Mouse (Mus musculus) heart, embryonic 16.5 days (tissue): ENCODE measurements around the gene Pdhb. TPM values are rescaled to one million over a fixed set of nuclear protein-coding genes. Genes with fewer than 3 reads are reported as not detected.
A peak's percentile ranks its signal among the peaks of the same experiment; 100 is the strongest.
"Not testable (repeated sequence)": the region's sequence is repeated elsewhere in the genome, so short reads cannot be mapped to it uniquely, and the experiment has no call there.

ENCODE experiments used
- ATAC-seq: fragments of 200-750 bp; cut with Nextera tagmentation; replicated peaks from 2 replicates; pipeline ENCODE4 v1.8.0; 2017; ENCODE audit warnings: moderate number of reproducible peaks; ENCODE audit not compliant: insufficient read depth, low FRiP score; ENCODE audit errors: extremely low read depth
- H3K27ac ChIP-seq: fragments of 300-500 bp; sonication (generic); 2 replicates; pipeline ENCODE4 v1.5.1; 2014; ENCODE audit warnings: mild to moderate bottlenecking, low read length, control low read depth, moderate library complexity
- H3K27me3 ChIP-seq: fragments of 300-500 bp; sonication (generic); 2 replicates; pipeline ENCODE4 v1.6.1; 2014; ENCODE audit warnings: low read length, mixed read lengths; ENCODE audit not compliant: control insufficient read depth, insufficient read depth
- H3K36me3 ChIP-seq: fragments of 300-500 bp; sonication (generic); 2 replicates; pipeline ENCODE4 v1.6.1; 2014; ENCODE audit not compliant: control insufficient read depth, insufficient read depth
- H3K4me1 ChIP-seq: fragments of 300-500 bp; sonication (generic); 2 replicates; pipeline ENCODE4 v1.6.1; 2014; ENCODE audit warnings: low read length, mixed read lengths; ENCODE audit not compliant: control insufficient read depth, insufficient read depth
- H3K4me2 ChIP-seq: fragments of 300-500 bp; sonication (generic); 2 replicates; pipeline ENCODE4 v1.6.1; 2014; ENCODE audit warnings: low read depth, mild to moderate bottlenecking, control low read depth, low read length
- H3K4me3 ChIP-seq: fragments of 300-500 bp; sonication (generic); 2 replicates; pipeline ENCODE4 v1.5.1; 2014; ENCODE audit warnings: mild to moderate bottlenecking, control low read depth, low read length
- H3K9ac ChIP-seq: fragments of 300-500 bp; sonication (generic); 2 replicates; pipeline ENCODE4 v1.6.1; 2014; ENCODE audit warnings: low read length, control low read depth
- H3K9me3 ChIP-seq: fragments of 300-500 bp; sonication (generic); replicated peaks from 2 replicates; pipeline ENCODE4 v1.6.1; 2016; ENCODE audit warnings: low read length; ENCODE audit not compliant: control insufficient read depth
- WGBS: fragments of 180-500 bp; shearing (Covaris S2); extraction: QIAGEN DNeasy Blood & Tissue Kit; methylation state at CpG from one replicate; pipeline ENCODE4 v1.1.7; 2014; 5-methylcytosine and 5-hydroxymethylcytosine counted together
- polyA plus RNA-seq: library from polyadenylated mRNA; unstranded; fragments of >200 nt; fragmentation: Nextera tagmentation; extraction: Ambion mirVana; gene quantifications from 2 replicates; pipeline ENCODE4 v1.2.1, GENCODE M21; 2015

The Pdhb gene
- polyA plus RNA-seq, 1 experiment from 2014 or later = 733 TPM

DNA sequence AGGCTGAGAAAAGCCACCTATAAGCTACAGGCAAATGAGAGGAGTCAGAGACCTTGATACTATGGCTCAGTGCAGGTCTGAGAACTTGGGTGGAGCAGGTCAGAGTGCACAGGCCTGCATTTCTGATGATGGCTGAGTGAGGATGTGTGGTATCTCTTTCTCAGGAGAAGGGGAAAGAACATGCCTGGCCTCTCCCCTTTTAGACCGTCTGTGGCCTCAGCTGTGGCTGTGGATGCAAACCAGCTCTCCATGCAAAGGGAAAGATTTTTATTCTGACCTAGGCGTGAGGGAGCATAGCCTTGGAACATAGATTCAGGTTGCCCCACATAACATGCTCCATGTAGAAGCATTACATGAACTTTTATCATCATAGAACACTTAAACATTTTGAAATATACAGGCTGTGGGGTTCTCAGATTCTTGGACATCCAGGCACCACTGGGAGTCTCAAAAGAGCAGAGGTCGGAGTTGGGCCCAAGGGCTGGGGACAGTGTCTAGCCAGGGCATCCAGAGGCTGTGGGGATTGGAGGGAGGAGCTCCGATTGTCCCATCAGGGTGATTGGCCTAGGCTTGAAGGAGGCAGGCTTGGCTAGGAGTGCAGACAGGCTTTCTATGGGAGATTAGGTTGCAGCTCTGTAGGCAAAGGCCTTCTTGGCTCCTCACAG is 7.7 kb upstream of the Pdhb start:
- 63% methylated on average over 4 of the region's 4 CpGs for WGBS
- no peaks in the 10 kb centered on the region for H3K27me3 ChIP-seq
- ATAC-seq = no peak
- H3K27ac ChIP-seq = no peak overlapping the region
- H3K36me3 ChIP-seq = no peaks in the 10 kb centered on the region
- H3K4me1 ChIP-seq = no peaks in the 10 kb centered on the region
- H3K4me3 ChIP-seq = no peak overlapping the region
- H3K4me2 ChIP-seq = no peak overlapping the region
- H3K9ac ChIP-seq = no peak overlapping the region
- H3K9me3 ChIP-seq = 0 out of 2 replicates have a peak, but pooled peaks cover 4% of the 10 kb centered on the region

DNA sequence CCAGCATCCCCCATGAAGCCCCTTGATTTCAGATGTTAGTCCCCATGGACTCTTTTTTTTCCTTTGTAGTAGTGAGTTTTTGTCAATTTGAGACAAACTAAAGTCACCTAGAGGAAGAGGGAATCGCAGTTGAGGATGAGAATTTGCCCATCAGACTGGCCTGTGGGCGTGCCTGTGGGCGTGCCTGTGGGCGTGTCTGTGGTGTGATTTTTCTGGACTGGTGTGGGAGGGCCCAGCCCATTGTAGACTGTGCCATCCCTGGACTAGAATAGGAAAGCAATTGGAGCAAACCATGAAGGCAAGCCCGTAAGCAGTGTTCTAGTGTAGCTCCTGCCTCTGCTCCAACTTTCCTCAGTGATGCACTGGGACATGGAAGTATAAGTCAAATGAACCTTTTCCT is 3.4 kb upstream of the Pdhb start:
- Histone ChIP-seq H3K36me3 (no peaks in the 10 kb centered on the region), H3K27me3 (no peaks in the 10 kb centered on the region), H3K4me3 (no peak overlapping the region), H3K27ac (no peak overlapping the region), H3K9ac (no peak overlapping the region), H3K9me3 (no peaks in the 10 kb centered on the region), H3K4me1 (peaks cover 7% of the 10 kb centered on the region), H3K4me2 (no peak overlapping the region)
- WGBS = 55% methylated on average over 5 of the region's 5 CpGs
- no peak for ATAC-seq

DNA sequence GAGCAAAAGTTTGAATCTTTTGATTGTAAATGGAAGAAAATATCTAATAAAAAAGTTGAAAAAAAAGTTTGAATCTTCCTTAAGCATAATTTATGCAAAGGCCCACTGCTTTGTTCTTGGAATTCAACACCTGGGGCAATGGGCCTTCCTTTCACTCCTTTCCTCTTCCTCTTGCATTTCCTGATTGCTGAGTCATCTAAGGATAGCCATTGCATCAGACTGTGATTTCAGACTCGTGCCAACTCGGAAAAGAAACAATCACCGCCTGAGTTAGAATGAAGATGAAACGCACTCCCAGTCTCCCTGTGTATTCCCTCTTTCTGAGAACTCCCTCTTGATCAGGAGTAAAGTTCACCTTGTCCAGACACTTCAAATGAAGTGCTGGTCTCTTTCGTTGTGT is 1.8 kb upstream of the Pdhb start:
- no peak overlapping the region for H3K4me3 ChIP-seq
- H3K4me2 ChIP-seq = no peak overlapping the region
- peaks cover 9% of the 10 kb centered on the region for H3K4me1 ChIP-seq
- H3K9me3 ChIP-seq = no peaks in the 10 kb centered on the region
- ATAC-seq = no peak
- no peaks in the 10 kb centered on the region for H3K27me3 ChIP-seq
- no peak overlapping the region for H3K27ac ChIP-seq
- no peak overlapping the region for H3K9ac ChIP-seq
- 69% methylated on average over 5 of the region's 5 CpGs for WGBS
- peaks cover 8% of the 10 kb centered on the region for H3K36me3 ChIP-seq

DNA sequence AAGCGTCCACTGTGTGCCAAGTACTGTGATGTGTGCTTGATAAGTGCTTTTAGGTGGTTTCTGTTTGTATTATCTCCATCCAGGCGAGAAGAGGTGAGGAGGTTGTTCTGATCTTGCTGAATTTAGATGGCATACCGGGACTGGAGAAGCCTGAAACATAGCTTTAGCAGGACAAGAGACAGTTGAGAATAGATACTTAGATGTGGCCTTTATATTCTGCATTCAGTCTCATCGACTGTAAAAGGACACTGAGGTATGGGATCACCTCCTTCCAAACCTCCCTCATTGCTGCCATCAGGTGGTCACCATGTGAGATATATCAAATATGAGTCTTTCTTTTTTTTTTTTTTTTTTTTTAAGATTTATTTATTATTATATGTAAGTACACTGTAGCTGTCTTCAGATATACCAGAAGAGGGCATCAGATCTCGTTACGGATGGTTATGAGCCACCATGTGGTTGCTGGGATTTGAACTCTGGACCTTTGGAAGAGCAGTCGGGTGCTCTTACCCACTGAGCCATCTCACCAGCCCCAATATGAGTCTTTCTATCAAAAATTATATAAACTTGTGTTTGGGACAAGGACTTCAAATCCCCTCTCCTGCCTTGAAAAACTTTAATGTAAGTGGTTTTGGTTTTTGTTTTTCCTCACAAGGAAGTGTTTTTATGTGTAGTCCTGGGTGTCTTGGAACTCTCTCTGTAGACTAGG is 871 bp upstream of the Pdhb start:
- peak overlapping the region; percentile 95 for H3K27ac ChIP-seq
- H3K4me2 ChIP-seq = peak overlapping the region; percentile 78
- H3K4me3 ChIP-seq = peak overlapping the region; percentile 55
- 19% methylated on average over 5 of the region's 7 CpGs for WGBS
- H3K27me3 ChIP-seq, ATAC-seq, H3K4me1 ChIP-seq, H3K9me3 ChIP-seq: not testable (repeated sequence)
- H3K9ac ChIP-seq = peak overlapping the region; percentile 64
- H3K36me3 ChIP-seq = peaks cover 15% of the 10 kb centered on the region

DNA sequence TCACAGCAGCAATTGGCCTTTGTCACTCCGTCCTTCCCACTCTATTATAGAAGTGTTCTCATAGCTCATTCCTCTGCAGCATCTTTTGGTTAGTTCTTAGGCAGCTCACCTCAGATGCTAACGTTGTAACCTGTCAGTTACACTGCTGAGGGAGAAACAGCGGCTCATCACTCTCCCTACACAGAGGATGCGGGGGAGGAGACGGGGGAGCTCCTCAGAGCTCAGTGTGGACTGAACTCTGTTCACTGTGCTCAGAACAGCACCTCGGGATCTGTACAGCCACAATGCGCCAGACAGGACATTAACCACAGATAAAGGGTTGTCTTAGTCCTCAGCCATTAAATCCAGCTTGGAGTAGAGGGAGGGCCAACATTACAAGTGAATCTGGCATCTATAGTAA is 8.4 kb downstream of the Pdhb start:
- Histone ChIP-seq H3K36me3 (peaks cover 53% of the 10 kb centered on the region), H3K27ac (no peak overlapping the region), H3K4me3 (no peak overlapping the region), H3K9ac (no peak overlapping the region), H3K9me3 (no peaks in the 10 kb centered on the region), H3K27me3 (no peaks in the 10 kb centered on the region), H3K4me2 (no peak overlapping the region), H3K4me1 (no peaks in the 10 kb centered on the region)
- WGBS = 69% methylated on average over 7 of the region's 7 CpGs
- ATAC-seq = no peak

DNA sequence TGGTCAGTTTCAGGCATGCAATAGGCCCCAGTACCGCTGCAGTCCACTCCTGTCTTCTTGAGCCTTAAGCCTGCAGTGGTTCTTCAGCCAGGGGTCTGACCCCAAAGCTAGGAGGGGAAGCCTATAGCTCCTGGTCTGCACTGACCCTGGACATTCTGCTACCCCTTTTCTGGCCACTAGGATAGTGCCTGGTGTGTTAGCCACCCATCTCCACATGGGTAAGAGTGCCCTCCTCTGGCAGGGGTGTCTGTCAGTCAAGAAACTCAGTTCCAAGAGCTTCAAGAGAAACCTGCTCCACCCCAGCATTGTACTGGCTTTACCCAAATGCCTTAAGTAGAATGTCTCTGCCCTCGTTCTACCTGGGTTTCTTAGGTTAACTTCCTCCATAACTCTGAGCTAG is 11.0 kb downstream of the Pdhb start:
- H3K9ac ChIP-seq = no peak overlapping the region
- no peak overlapping the region for H3K27ac ChIP-seq
- no peak for ATAC-seq
- H3K27me3 ChIP-seq = no peaks in the 10 kb centered on the region
- no peaks in the 10 kb centered on the region for H3K9me3 ChIP-seq
- no peaks in the 10 kb centered on the region for H3K4me1 ChIP-seq
- no peak overlapping the region for H3K4me3 ChIP-seq
- H3K36me3 ChIP-seq = peaks cover 36% of the 10 kb centered on the region
- no peak overlapping the region for H3K4me2 ChIP-seq
- WGBS = 92% methylated on average over 2 of the region's 2 CpGs

DNA sequence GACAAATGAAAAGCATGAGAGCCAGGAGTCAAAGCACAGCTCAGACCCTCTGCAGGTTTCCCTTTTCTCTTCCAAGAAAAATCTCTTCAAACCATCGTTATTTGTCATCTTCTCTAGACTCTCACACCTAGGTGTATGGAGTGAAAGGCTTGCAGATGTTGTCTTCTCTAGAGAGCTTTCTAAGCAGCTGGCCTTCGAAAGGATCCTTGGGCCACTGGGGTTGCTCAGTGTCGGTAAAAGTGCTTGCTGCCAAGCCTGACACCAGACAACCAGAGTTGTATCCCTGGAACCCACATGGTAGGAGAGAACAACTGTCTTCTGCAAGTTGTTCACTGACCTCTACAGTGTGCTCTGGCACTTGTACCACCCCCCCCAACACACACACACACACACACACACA is 13.7 kb downstream of the Pdhb start:
- peaks cover 16% of the 10 kb centered on the region for H3K36me3 ChIP-seq
- H3K27me3 ChIP-seq = no peaks in the 10 kb centered on the region
- ATAC-seq = no peak
- no peak overlapping the region for H3K4me3 ChIP-seq
- no peaks in the 10 kb centered on the region for H3K4me1 ChIP-seq
- 71% methylated on average over 3 of the region's 3 CpGs for WGBS
- no peak overlapping the region for H3K27ac ChIP-seq
- no peak overlapping the region for H3K4me2 ChIP-seq
- no peak overlapping the region for H3K9ac ChIP-seq
- H3K9me3 ChIP-seq = no peaks in the 10 kb centered on the region

DNA sequence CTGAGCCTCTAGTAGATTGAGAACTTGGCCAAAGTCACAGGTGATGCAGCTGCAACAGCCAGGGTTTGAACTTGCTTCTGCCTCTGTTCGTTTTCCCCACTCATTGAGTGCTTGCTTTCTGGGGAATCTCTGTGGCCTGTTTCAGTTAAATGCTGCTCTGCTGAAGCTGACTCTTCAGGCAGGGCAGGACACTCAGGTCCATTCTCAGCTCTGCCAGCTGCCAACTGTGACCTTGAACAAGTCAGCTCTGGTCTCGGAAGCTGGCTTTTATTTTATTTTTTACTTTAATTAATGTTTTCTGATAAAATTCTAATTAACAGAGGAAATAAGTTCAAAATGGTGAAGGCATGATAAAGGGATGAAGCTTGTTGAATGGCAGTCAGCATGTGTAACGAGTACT is 14.1 kb downstream of the Pdhb start:
- Histone ChIP-seq H3K27ac (no peak overlapping the region), H3K9me3 (no peaks in the 10 kb centered on the region), H3K4me1 (no peaks in the 10 kb centered on the region), H3K36me3 (peaks cover 12% of the 10 kb centered on the region), H3K9ac (no peak overlapping the region), H3K27me3 (no peaks in the 10 kb centered on the region), H3K4me3 (no peak overlapping the region), H3K4me2 (no peak overlapping the region)
- no peak for ATAC-seq
- 72% methylated on average over 3 of the region's 3 CpGs for whole genome bisulfite sequencing

DNA sequence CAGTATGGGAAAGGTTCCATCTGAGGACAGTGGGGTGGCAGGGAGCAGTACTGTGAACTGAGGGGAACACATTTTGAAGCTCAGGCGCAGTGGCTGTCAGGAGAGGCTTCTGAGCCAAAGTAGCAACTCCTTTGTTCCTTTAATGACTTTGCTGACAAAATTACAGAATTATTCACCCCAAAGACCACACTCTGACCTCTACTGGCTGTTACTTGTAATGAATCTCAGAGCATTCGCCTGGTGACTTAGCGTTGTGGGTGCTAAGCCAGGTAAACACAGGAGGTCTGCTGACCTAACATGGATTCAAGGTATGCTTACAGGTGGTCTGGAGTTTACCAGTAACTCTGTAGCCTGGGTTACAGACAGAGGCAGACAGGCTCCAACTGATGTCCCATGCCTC is 15.9 kb downstream of the Pdhb start:
- H3K27ac ChIP-seq = no peak overlapping the region
- no peak overlapping the region for H3K4me2 ChIP-seq
- H3K36me3 ChIP-seq = peaks cover 15% of the 10 kb centered on the region
- H3K27me3 ChIP-seq = no peaks in the 10 kb centered on the region
- H3K9ac ChIP-seq = no peak overlapping the region
- H3K9me3 ChIP-seq = no peaks in the 10 kb centered on the region
- no peaks in the 10 kb centered on the region for H3K4me1 ChIP-seq
- ATAC-seq = no peak
- H3K4me3 ChIP-seq = no peak overlapping the region
- 26% methylated on average over 3 of the region's 3 CpGs for WGBS
